Mouse (Mus musculus) olfactory bulb, adult 2 months (tissue): ENCODE data around the gene Gm28305.

Experiments
- CTCF ChIP-seq: fragments of 200-500 bp; IDR thresholded peaks from 2 replicates; pipeline ENCODE4 v1.5.1; 2012; ENCODE audit warnings: low read depth, mild to moderate bottlenecking, low read length, moderate library complexity; ENCODE audit not compliant: insufficient read depth
- POLR2A ChIP-seq: fragments of 200-500 bp; IDR thresholded peaks from 2 replicates; pipeline ENCODE4 v1.6.1; 2012; ENCODE audit warnings: mild to moderate bottlenecking, low read depth, low read length, moderate library complexity; ENCODE audit not compliant: insufficient read depth

GRCm38 (mm10) chr9:104102301-104102700 lies 61.8 kb downstream of the Gm28305 start:
- TF ChIP-seq CTCF (no peak), POLR2A (no peak)
